Mouse (Mus musculus) embryonic fibroblast, embryonic 13.5 days (primary cell): ENCODE measurements around the gene Rplp2.

Experiments
- CTCF ChIP-seq: IDR thresholded peaks from 2 replicates; pipeline ENCODE4 v1.5.1; 2011; ENCODE audit warnings: mild to moderate bottlenecking, control low read depth, low read length, moderate library complexity, borderline replicate concordance; ENCODE audit not compliant: insufficient read depth
- POLR2A ChIP-seq: IDR thresholded peaks from 2 replicates; pipeline ENCODE4 v1.6.1; 2011; ENCODE audit warnings: low read depth, mild to moderate bottlenecking, control low read depth, low read length, moderate library complexity

- TF ChIP-seq CTCF (no peak), POLR2A (no peak)
These were observed 38.4 kb downstream of the Rplp2 start for GRCm38 (mm10) chr7:141485606-141486005.
